Mouse (Mus musculus): Measurements from ENCODE around the gene Mgat2.

Gene Mgat2

DNA sequence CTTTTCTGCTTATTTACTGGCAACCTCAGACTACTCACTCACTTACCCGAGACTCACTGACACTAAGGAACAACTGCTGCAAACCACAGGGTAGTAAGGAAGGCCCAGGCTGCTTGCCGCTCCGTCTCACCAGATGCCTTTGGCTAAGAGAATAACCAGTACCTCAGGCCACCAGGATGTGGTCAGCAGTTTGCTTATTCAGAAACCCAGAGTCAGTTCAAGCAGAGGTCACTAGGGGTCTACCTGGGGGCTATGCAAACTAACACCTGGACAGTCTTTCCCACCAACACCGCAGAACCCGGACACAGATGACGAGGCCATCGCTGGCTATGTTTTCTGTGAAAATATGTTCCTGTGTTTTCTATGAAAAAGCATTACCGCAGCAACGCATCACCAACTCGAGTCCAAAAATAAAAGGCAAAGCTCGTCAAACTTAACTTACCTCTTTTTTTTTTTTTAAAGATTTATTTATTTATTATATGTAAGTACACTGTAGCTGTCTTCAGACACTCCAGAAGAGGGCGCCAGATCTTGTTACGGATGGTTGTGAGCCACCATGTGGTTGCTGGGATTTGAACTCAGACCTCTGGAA, 29.3 kb downstream of the Mgat2 start:
- no peak for DNase-seq (ENCODE audit: low spot score)

DNA sequence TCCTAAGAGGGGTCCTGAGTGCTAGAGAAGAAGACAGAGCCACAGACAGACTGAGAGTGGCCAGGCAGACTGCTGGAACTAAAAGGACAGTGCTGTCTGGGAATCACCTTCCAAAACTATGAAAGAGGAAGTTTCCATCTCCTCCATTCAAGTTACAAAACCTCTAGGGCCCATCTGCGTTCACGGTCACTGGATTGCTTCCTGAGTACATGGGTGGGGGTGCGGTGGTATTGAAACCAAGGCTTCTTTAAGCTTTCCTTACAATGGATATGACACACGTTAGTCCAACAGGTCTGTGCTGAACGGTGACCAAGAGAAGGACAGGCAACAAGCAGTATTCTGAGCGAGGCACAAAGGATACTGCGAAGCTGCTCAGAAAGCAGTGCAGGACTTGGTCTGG, 30.4 kb downstream of the Mgat2 start:
- DNase-seq (ENCODE audit: low spot score): no peak

DNA sequence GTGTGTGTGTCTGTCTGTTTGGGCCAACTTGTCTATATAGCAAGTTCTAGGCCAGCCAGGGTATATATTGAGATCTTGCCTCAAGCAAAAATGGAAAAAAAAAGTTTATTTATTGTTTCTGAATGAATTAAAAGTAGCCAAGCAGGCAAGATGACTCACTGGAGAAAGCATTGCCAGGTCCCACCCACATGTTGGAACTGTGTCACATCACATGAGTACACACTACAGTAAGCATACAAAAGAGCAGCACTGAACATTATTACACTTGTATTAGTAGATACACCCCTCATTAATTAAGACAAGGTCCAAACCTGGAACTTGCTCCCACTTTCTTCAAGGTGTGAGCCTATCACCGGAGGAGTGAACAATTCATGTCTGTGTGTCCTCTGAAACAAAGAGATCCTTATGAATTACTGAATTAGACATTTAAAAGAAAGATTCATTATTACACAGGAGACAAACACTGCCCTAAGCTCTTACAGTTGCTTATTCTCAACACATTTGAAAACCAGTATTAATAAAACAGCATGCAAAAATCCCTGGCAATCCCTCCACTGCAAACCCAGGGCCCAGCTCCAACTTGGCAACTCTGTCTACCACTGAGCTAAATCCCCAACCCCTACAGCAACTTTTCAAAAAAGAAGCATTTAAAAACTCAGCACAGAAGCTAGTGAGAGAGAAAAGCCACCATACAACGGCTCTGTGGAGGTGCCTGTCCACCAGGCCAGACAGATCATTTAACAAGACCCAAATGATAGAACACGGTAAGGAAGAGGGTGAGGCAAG, 31.2 kb downstream of the Mgat2 start:
- DNase-seq (ENCODE audit: low spot score): no peak

DNA sequence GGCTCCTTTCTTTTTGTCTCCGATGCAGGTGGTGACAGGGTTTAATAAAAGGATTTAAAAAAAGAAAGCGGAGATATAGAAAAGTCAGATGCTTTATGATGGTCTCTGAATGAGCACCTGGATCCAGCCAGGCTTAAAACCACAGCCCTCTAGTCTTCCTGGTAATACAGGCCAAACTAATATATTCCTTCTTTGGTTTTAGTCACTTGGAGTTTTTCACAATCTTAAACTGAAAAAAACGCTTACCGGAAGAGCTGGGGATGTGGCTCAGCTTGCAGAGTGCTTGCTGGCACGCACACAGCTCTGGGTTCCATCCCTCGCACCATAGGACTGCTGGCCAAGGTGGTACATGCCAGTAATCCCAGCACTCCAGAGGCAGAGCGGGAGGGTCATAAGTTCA, 32.6 kb downstream of the Mgat2 start:
- DNase-seq (ENCODE audit: low spot score): no peak

DNA sequence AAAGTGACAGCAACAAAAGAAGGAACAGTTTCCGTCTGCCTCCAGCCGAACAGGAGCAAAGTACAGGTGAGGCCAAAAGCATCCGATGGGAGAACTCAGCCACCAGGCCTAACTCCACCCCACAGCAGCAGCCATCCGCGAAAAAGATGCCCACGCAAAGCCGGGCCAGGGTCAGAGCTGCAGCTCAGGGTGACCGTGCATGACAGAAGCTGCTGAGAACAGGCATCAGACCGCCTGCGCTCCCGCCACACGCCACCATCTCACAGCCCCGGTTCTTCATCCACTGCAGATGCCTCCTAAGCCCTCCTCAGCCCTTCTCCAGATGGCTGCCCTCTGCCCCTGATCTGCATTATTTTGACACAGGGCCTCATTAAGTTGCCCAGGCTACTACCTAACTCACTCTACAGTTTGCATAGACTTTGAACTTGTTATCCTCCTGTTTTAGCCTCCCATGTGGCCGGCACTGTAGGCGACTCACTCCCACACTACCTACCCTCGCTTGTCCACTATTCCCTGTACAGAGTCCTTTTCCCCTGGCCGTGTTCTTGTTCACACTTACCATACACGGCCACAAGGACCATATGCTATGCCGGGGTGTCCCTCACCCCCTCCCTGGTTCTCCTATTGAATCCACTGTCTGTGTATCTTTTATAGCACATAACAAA, 36.8 kb downstream of the Mgat2 start:
- no peak for DNase-seq (ENCODE audit: low spot score)

DNA sequence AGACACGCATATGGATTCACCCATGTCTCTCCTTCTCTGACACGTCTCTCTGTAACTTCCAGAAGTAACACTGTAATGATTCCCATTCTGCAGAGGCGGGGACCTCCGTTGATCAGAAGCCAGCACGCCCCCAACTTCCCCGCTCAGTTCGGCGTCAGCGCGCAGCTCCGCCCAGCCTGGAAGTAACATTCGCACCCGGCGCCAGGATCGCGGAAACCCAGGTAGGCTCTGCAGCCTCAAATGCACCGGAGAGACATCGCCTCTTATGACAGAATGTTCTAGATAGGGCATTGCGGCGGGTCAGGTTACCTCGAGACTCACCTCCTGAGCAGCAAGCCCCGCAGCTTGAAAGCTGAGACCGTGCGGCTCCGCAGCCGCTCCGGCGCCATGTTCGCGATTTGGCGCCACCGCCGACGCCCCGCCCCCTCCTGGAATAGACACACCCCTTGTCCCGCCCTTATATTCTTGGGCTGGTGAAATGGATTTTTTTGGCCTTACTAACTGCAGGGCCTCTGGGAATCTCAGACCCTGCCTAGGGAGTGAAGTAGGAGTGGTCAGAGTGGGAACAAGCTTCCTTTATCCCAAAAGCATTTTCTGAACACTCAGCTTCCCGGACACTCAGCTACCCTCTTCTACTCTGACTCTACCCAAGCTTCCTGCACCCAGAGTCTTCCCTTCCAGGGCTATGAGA, 44.0 kb downstream of the Mgat2 start, which contains the start of gene Pole2:
Gene Pole2 (minus strand): TSS at position 420 of the 691 bp plus-strand sequence.
- peak; percentile 80 for DNase-seq (ENCODE audit: low spot score)

DNA sequence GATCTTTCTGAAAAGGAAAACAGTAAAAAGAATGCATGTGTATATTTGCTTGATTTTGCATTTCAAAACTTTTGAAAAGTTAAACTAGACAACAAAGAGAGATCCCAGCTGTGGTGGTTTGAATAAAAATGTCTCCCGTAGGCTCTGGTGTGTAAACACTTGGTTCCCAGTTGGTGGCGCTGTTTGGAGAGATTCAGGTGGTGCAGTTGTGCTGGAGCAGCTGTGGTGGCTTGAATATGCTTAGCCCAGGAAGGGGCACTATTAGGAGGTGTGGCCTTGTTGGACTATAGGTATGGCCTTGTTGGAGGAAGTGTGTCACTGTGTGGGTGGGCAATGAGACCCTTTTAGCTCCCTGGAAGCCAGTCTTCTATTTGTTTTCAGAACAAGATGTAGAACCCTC, 45.3 kb downstream of the Mgat2 start:
- no peak for DNase-seq (ENCODE audit: low spot score)

DNA sequence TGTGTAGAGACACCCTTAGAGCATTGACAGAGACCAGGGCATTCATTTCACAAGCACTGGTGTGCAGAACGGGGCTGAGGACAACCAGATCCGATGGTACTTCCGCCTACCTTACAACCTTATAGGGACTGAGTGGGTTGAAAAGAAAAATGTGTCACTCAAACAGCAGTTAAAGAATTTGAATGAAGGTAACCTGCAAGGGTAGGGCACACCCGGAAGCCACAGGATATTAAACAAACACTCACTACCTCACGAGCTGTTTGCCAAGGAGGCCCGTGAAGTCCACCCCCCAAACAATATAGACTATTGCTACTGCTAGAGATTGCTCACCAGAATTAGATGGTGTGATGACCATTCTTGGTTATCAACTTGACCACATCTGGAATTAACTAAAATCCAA, 51.8 kb downstream of the Mgat2 start:
- DNase-seq (ENCODE audit: low spot score): no peak
